Mouse (Mus musculus) heart, adult 2 months (tissue): ENCODE results near the gene Cnga1. TPM values are rescaled to one million over a fixed set of nuclear protein-coding genes. Genes with fewer than 3 reads are reported as not detected.
"Not testable (repeated sequence)": the region's sequence is repeated elsewhere in the genome, so short reads cannot be mapped to it uniquely, and the experiment has no call there.

Experiments used
- DNase-seq, 2 experiments: peaks; one replicate each; pipeline ENCODE4 v3.0.0; 2021
- H3K27ac ChIP-seq: fragments of 200-600 bp; 2 replicates; pipeline ENCODE4 v1.8.1; 2022
- H3K27me3 ChIP-seq: fragments of 200-500 bp; 2 replicates; pipeline ENCODE4 v1.6.1; 2012; ENCODE audit warnings: mild to moderate bottlenecking, low read length, inconsistent platforms, mixed read lengths; ENCODE audit not compliant: control insufficient read depth, insufficient read depth
- H3K36me3 ChIP-seq: fragments of 200-500 bp; 2 replicates; pipeline ENCODE4 v1.6.1; 2012; ENCODE audit warnings: low read length, inconsistent platforms; ENCODE audit not compliant: control insufficient read depth, insufficient read depth
- H3K4me1 ChIP-seq: fragments of 200-500 bp; 2 replicates; pipeline ENCODE4 v1.6.1; 2011; ENCODE audit warnings: low read length; ENCODE audit not compliant: control insufficient read depth, insufficient read depth
- H3K4me3 ChIP-seq: fragments of 200-600 bp; 2 replicates; pipeline ENCODE4 v1.8.1; 2022
- H3K79me2 ChIP-seq: fragments of 200-500 bp; replicated peaks from 2 replicates; pipeline ENCODE4 v1.6.1; 2012; ENCODE audit warnings: mild to moderate bottlenecking, inconsistent platforms, low read length, moderate library complexity, mixed read lengths; ENCODE audit not compliant: control insufficient read depth, insufficient read depth
- H3K9ac ChIP-seq: fragments of 200-500 bp; 2 replicates; pipeline ENCODE4 v1.6.1; 2012; ENCODE audit warnings: low read depth, mild to moderate bottlenecking, control low read depth, inconsistent platforms, low read length, mixed read lengths
- CTCF ChIP-seq: fragments of 200-600 bp; IDR thresholded peaks from 2 replicates; pipeline ENCODE4 v1.8.1; 2022; ENCODE audit warnings: antibody characterized with exemption, mild to moderate bottlenecking, moderate library complexity
- EP300 ChIP-seq: fragments of 200-500 bp; IDR thresholded peaks from 2 replicates; pipeline ENCODE4 v1.6.1; 2011; ENCODE audit warnings: low read depth, low read length, control low read depth; ENCODE audit not compliant: insufficient read depth
- POLR2A ChIP-seq: fragments of 200-500 bp; IDR thresholded peaks from 2 replicates; pipeline ENCODE4 v1.6.1; 2011; ENCODE audit warnings: mild to moderate bottlenecking, low read depth, low read length, control low read depth; ENCODE audit not compliant: insufficient read depth
- WGBS: fragments of 180-500 bp; shearing (Covaris S2); methylation state at CpG from one replicate; pipeline ENCODE4 v1.1.7; 2018; 5-methylcytosine and 5-hydroxymethylcytosine counted together
- intact Hi-C: fragments of 180-260 bp; cut with DNase I; formaldehyde crosslinking; loops from one replicate; pipeline ENCODE4 v1.15.1; 2025
- polyA plus RNA-seq: library from polyadenylated mRNA; depleted of rRNA; stranded (reverse); fragments of >200 nt; gene quantifications from 2 replicates; pipeline ENCODE4 v1.2.3, GENCODE M21; 2012; rRNA removed
- total RNA-seq, 2 experiments: library from RNA; stranded (reverse); gene quantifications; 2 replicates each; pipeline ENCODE4 v1.2.3; 2021

Cnga1 gene
- total and polyA plus RNA-seq, 3 experiments, result not detected

DNA sequence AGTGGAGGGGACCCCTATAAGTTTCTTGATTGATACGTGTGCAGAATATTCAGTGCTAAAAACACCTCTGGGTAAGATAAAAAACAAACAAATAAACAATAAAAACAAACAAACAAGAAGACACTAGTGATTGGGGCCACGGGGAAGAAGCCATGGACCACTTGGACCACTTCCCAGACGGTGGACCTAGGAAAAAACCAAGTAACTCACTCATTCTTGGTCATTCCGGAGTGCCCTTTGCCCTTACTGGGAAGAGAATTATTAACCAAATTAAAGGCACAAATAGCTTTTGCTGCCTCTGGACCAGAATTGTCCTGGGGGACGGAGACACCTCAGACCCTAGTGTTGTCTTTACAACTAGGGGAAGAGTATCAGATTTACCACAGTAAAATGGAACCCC is 78.5 kb downstream of the Cnga1 start:
- no peaks in the 10 kb centered on the region for H3K79me2 ChIP-seq
- intact Hi-C loops, result no loop called here
- no peak overlapping the region for H3K27ac ChIP-seq
- no peak overlapping the region for H3K4me3 ChIP-seq
- no peaks in the 10 kb centered on the region for H3K36me3 ChIP-seq
- H3K27me3 ChIP-seq, result 0 out of 2 replicates have a peak, but pooled peaks cover 1% of the 10 kb centered on the region
- no peak overlapping the region for H3K9ac ChIP-seq
- TF ChIP-seq EP300 (no peak), CTCF (no peak), POLR2A (no peak)
- no peak for DNase-seq
- 83% methylated on average over 5 of the region's 5 CpGs for WGBS
- H3K4me1 ChIP-seq, result no peaks in the 10 kb centered on the region

- H3K9ac ChIP-seq, H3K36me3 ChIP-seq, H3K4me3 ChIP-seq, DNase-seq, intact Hi-C loops, H3K4me1 ChIP-seq, H3K79me2 ChIP-seq, H3K27ac ChIP-seq, H3K27me3 ChIP-seq: not testable (repeated sequence)
- 40% methylated on average over 2 of the region's 2 CpGs for whole genome bisulfite sequencing
These were observed 80.9 kb downstream of the Cnga1 start for GRCm38 (mm10) chr5:72563183-72563582.

DNA sequence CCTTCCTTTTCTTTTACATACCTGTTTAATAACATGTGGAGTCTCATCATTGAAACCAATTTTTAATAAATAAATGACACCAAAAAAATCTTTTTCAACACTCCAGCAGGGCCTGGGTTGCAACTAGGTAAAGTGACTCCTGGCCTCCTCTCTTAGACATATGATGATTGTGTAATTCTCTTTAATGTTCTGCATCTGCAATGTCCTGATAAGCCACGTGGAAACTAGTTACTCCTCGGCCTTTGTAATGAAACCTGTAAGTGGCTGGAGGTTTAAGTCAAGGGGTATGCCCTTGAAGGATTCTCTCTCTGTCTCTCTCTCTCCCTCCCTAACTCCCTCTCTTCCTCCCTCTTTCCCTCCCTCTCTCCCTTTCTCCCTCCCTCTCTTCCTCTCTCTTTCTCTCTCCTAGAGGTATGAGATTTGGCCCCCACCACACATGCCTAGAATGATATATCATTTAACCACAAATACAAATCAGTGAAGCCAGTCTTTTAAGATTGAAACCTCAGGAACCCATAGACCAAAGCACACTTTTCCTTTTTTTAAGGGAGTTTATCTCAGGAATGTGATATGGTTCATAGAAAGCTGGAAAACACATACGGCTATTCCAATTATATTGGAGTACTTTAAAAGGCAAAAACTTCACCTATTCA is 83.0 kb downstream of the Cnga1 start:
- WGBS, result 50% methylated on average over 3 of the region's 3 CpGs
- TF ChIP-seq EP300, result no peak
- TF ChIP-seq CTCF, result no peak
- Histone ChIP-seq H3K9ac (no peak overlapping the region), H3K79me2 (no peaks in the 10 kb centered on the region), H3K27ac (no peak overlapping the region), H3K4me1 (no peaks in the 10 kb centered on the region), H3K4me3 (no peak overlapping the region), H3K36me3 (peaks cover 2% of the 10 kb centered on the region; the same call in 1 of the 2 replicates), H3K27me3 (no peaks in the 10 kb centered on the region)
- intact Hi-C loops, result no loop called here
- DNase-seq, result no peak

GRCm38 (mm10) chr5:72559544-72560049 is 84.5 kb downstream of the Cnga1 start, which contains the start of gene Nfxl1:
Gene Nfxl1, minus strand, starts transcription at chr5:72559684.
- Histone ChIP-seq H3K36me3 (peaks cover 6% of the 10 kb centered on the region; the same call in 1 of the 2 replicates), H3K4me3 (peak within 1 kb of the TSS; percentile 78), H3K9ac (peak within 1 kb of the TSS; percentile 90), H3K4me1 (no peaks in the 10 kb centered on the region), H3K79me2 (no peaks in the 10 kb centered on the region), H3K27ac (peak within 1 kb of the TSS; percentile 49), H3K27me3 (no peaks in the 10 kb centered on the region)
- peak; percentile 94 to 97 for DNase-seq
- intact Hi-C loops, result no loop called here
- WGBS, result under 1% methylated on average over 42 of the region's 42 CpGs
- TF ChIP-seq EP300, result no peak
- peak; percentile 74 for TF ChIP-seq POLR2A
- TF ChIP-seq CTCF, result no peak

GRCm38 (mm10) chr5:72558716-72559526 is 85.2 kb downstream of the Cnga1 start:
- Histone ChIP-seq H3K4me3 (peak overlapping the region; percentile 78), H3K27me3 (no peaks in the 10 kb centered on the region), H3K9ac (peak overlapping the region; percentile 90), H3K4me1 (no peaks in the 10 kb centered on the region), H3K36me3 (peaks cover 9% of the 10 kb centered on the region; the same call in 1 of the 2 replicates), H3K27ac (peak overlapping the region; percentile 49), H3K79me2 (no peaks in the 10 kb centered on the region)
- TF ChIP-seq POLR2A (no peak), EP300 (no peak), CTCF (no peak)
- intact Hi-C loops, result no loop called here
- WGBS, result 2% methylated on average over 57 of the region's 57 CpGs
- no peak for DNase-seq

- WGBS, result 89% methylated on average over 3 of the region's 3 CpGs
- no peak for DNase-seq
- Histone ChIP-seq H3K79me2 (no peaks in the 10 kb centered on the region), H3K36me3 (peaks cover 9% of the 10 kb centered on the region; the same call in 1 of the 2 replicates), H3K27me3 (no peaks in the 10 kb centered on the region), H3K27ac (no peak overlapping the region), H3K4me3 (no peak overlapping the region), H3K4me1 (no peaks in the 10 kb centered on the region; the same call in 1 of the 2 replicates), H3K9ac (no peak overlapping the region)
- TF ChIP-seq CTCF (no peak), POLR2A (no peak), EP300 (no peak)
- intact Hi-C loops, result no loop called here
These were observed 87.8 kb downstream of the Cnga1 start for GRCm38 (mm10) chr5:72556245-72556644.

Other genes with a start within 250 kb of the Cnga1 start
- gene Corin, start 139.8 kb downstream of the Cnga1 start, total RNA-seq, result 100 to 1,000 TPM; 121 to 173 TPM
- 42.3 and 96.3 TPM in 2 replicates for gene Corin, start 139.8 kb downstream of the Cnga1 start, polyA plus RNA-seq
- 1 to 10 TPM; 5.8 to 6.2 TPM for gene Nfxl1, start 84.6 kb downstream of the Cnga1 start, total RNA-seq
- 2.6 and 4.7 TPM in 2 replicates for gene Nfxl1, start 84.6 kb downstream of the Cnga1 start, polyA plus RNA-seq
- not detected for gene Zar1, start 63.0 kb downstream of the Cnga1 start, total RNA-seq
- not detected in 2 replicates for gene Zar1, start 63.0 kb downstream of the Cnga1 start, polyA plus RNA-seq
- gene Gm5868, start 56.7 kb downstream of the Cnga1 start, total RNA-seq, result not detected
- gene Gm5868, start 56.7 kb downstream of the Cnga1 start, polyA plus RNA-seq, result not detected in 2 replicates
- not detected for gene Nipal1, start 3.5 kb upstream of the Cnga1 start, total RNA-seq
- gene Nipal1, start 3.5 kb upstream of the Cnga1 start, polyA plus RNA-seq, result not detected in 2 replicates
- gene Txk, start 108.5 kb upstream of the Cnga1 start, total RNA-seq, result under 1 TPM; 0.10 to 0.30 TPM
- gene Txk, start 108.5 kb upstream of the Cnga1 start, polyA plus RNA-seq, result 0.12 and 0.18 TPM in 2 replicates
- gene Tec, start 224.2 kb upstream of the Cnga1 start, total RNA-seq, result 10 to 100 TPM; 12.8 to 13.8 TPM
- 5.7 and 9.3 TPM in 2 replicates for gene Tec, start 224.2 kb upstream of the Cnga1 start, polyA plus RNA-seq